In the genomic region with DNA sequence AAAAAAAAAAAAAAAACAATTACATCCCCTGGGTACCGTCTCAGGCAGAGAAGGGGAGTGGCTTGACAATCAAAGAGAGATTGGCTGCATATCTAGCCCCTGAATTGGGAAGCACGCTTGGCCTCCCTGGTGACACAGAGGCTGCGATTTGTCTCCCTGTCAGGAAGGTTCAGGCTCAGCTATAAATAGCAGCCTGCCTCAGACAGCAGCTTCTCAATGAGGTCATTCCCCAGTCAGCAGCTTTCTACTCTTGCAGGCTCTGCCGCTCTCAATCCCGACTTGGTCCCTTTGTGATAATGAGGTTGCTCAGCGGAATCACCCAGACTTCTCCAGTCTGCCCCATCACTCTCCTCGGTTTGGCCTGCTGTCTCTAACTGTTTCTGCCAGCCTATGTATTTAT, we compare ENCODE assay signal across 10 mouse cellular contexts. TPM values are rescaled to one million over a fixed set of nuclear protein-coding genes. Genes with fewer than 3 reads are reported as not detected.
DNase-seq lines count a peak whose midpoint lies in the region; ATAC-seq and TF ChIP-seq lines count a peak whose summit lies in the region.
"Had no signal": no experiment of that assay in that cellular context is flagged by ENCODE, and none has a peak within 500 bp of the region (broad histone marks: within the 10 kb centered on the region; RNA-seq: fewer than 3 reads in every experiment).

No protein-coding gene starts in this region.

- H3K36me3 ChIP-seq in intestine, embryonic 14.5 days (ENCODE audit: control insufficient read depth, insufficient read depth, low read length) = no peaks in the 10 kb centered on the region
- no peaks in the 10 kb centered on the region for H3K36me3 ChIP-seq in intestine, postnatal 0 days (ENCODE audit: control insufficient read depth, insufficient read depth)
- H3K36me3 ChIP-seq in liver, embryonic 11.5 days (ENCODE audit: control insufficient read depth, insufficient read depth, low read length) = no peaks in the 10 kb centered on the region
- H3K36me3 ChIP-seq: embryonic facial prominence, embryonic 13.5 days; limb, embryonic 15.5 days had no signal

- intact Hi-C loops in heart, postnatal 14 days (cut with DNase I) = no loop called here

- no peak overlapping the region for H3K9ac ChIP-seq in intestine, embryonic 14.5 days (ENCODE audit: low read length)
- no peak overlapping the region for H3K9ac ChIP-seq in intestine, postnatal 0 days (ENCODE audit: low read depth, low read length)
- H3K9ac ChIP-seq in liver, embryonic 11.5 days (ENCODE audit: low read depth, low read length) = no peak overlapping the region
- H3K9ac ChIP-seq: embryonic facial prominence, embryonic 13.5 days; limb, embryonic 15.5 days had no signal

- H3K4me1 ChIP-seq in intestine, embryonic 14.5 days (replicated peaks; ENCODE audit: control insufficient read depth, insufficient read depth, low read length) = peaks cover 9% of the 10 kb centered on the region
- no peaks in the 10 kb centered on the region for H3K4me1 ChIP-seq in intestine, postnatal 0 days (replicated peaks; ENCODE audit: control insufficient read depth, insufficient read depth, low read length)
- H3K4me1 ChIP-seq in liver, embryonic 11.5 days (replicated peaks; ENCODE audit: control insufficient read depth, insufficient read depth, low read length) = no peaks in the 10 kb centered on the region; the same call in 1 of the 2 replicates

- TF ChIP-seq CTCF in intestine, postnatal 0 days (IDR thresholded peaks at IDR 0.05; ENCODE audit: low read depth) = no peak

- 0 out of 2 replicates have a peak overlapping the region, but pooled peaks have one; percentile 17 for H3K27ac ChIP-seq in intestine, embryonic 14.5 days (ENCODE audit: low read depth)
- H3K27ac ChIP-seq in intestine, postnatal 0 days (ENCODE audit: low read depth, low read length) = no peak overlapping the region
- H3K27ac ChIP-seq in liver, embryonic 11.5 days (ENCODE audit: low read depth, low read length) = no peak overlapping the region
- H3K27ac ChIP-seq: embryonic facial prominence, embryonic 13.5 days; limb, embryonic 15.5 days had no signal

- no peaks in the 10 kb centered on the region for H3K9me3 ChIP-seq in intestine, embryonic 14.5 days (ENCODE audit: control insufficient read depth, low read length)
- H3K9me3 ChIP-seq in intestine, postnatal 0 days (ENCODE audit: control insufficient read depth) = no peaks in the 10 kb centered on the region
- H3K9me3 ChIP-seq in liver, embryonic 11.5 days (ENCODE audit: control insufficient read depth, low read length) = no peaks in the 10 kb centered on the region
- H3K9me3 ChIP-seq: embryonic facial prominence, embryonic 13.5 days; limb, embryonic 15.5 days had no signal

- no peak overlapping the region for H3K4me3 ChIP-seq in intestine, embryonic 14.5 days (ENCODE audit: low read depth, low read length)
- no peak overlapping the region for H3K4me3 ChIP-seq in intestine, postnatal 0 days (ENCODE audit: low read depth, low read length)
- H3K4me3 ChIP-seq in liver, embryonic 11.5 days (ENCODE audit: low read depth, low read length) = no peak overlapping the region
- H3K4me3 ChIP-seq: embryonic facial prominence, embryonic 13.5 days; limb, embryonic 15.5 days had no signal

- no peaks in the 10 kb centered on the region for H3K27me3 ChIP-seq in intestine, embryonic 14.5 days (replicated peaks; ENCODE audit: control insufficient read depth, insufficient read depth, low read length)
- H3K27me3 ChIP-seq in intestine, postnatal 0 days (replicated peaks; ENCODE audit: control insufficient read depth, insufficient read depth, low read length) = no peaks in the 10 kb centered on the region
- H3K27me3 ChIP-seq in liver, embryonic 11.5 days (replicated peaks; ENCODE audit: control insufficient read depth, insufficient read depth, low read length) = peaks cover 4% of the 10 kb centered on the region; the same call in 1 of the 2 replicates

- WGBS in intestine, embryonic 14.5 days = 8% methylated on average over 7 of the region's 7 CpGs
- WGBS in intestine, postnatal 0 days = 14% methylated on average over 7 of the region's 7 CpGs
- 13% methylated on average over 7 of the region's 7 CpGs for WGBS in liver, embryonic 11.5 days

- DNase-seq in intestine, embryonic 14.5 days (ENCODE audit: low spot score) = peak; percentile 61
- DNase-seq in NIH3T3 (ENCODE audit: low read depth) = peak; percentile 74
- peak; percentile 78 for DNase-seq in embryo, embryonic 10 days (ENCODE audit: low spot score)
- DNase-seq in heart, postnatal 14 days = peak; percentile 44 to 66
- DNase-seq in neural tube, embryonic 10.5 days (ENCODE audit: extremely low spot score, low spot score) = peak; percentile 40
- DNase-seq in liver, embryonic 11.5 days (ENCODE audit: low spot score) = no peak

- H3K4me2 ChIP-seq in intestine, embryonic 14.5 days (ENCODE audit: low read length) = peak overlapping the region; percentile 7; the same call in 1 of the 2 replicates
- H3K4me2 ChIP-seq in intestine, postnatal 0 days (replicated peaks; ENCODE audit: low read depth) = no peak overlapping the region
- no peak overlapping the region for H3K4me2 ChIP-seq in liver, embryonic 11.5 days
- H3K4me2 ChIP-seq: embryonic facial prominence, embryonic 13.5 days; limb, embryonic 15.5 days had no signal

- peak; percentile 48; the same call in 1 of the 2 replicates for ATAC-seq in intestine, embryonic 14.5 days (replicated peaks; ENCODE audit: low FRiP score, low TSS enrichment, low read depth)
- no peak for ATAC-seq in intestine, postnatal 0 days
- no peak for ATAC-seq in erythroblast, adult 5-6 weeks (replicated peaks; ENCODE audit: low FRiP score, poor library complexity, severe bottlenecking)
- no peak for ATAC-seq in liver, embryonic 11.5 days (replicated peaks; ENCODE audit: low FRiP score)

RNA-seq across cellular contexts. Expression of gene Trim67, which starts 12.7 kb away (rescaled TPM):
- 0.78 and 1.2 TPM in 2 replicates for polyA plus RNA-seq in intestine, embryonic 14.5 days (2014; fragmentation: Nextera tagmentation; extraction: Ambion mirVana)
- polyA plus RNA-seq in intestine, postnatal 0 days (2015; fragmentation: Nextera tagmentation; extraction: Ambion mirVana) = 0.23 and 0.29 TPM in 2 replicates
- under 1 TPM; 0.37 to 0.84 TPM for total RNA-seq in heart, postnatal 14 days (2021)
- total RNA-seq in erythroblast, adult 5-6 weeks (2015; ENCODE audit: low replicate concordance) = not detected in 2 replicates
- not detected in 2 replicates for total RNA-seq in erythroblast, adult 5-6 weeks (2017; ENCODE audit: low replicate concordance)
- 0.05 TPM in 1 of 2 replicates, not detected in the other for polyA plus RNA-seq in liver, embryonic 11.5 days (2014; fragmentation: Nextera tagmentation; extraction: Ambion mirVana)

RNA-seq across cellular contexts. Expression of gene Fam89a, which starts 28.6 kb away (rescaled TPM):
- 6.5 and 6.9 TPM in 2 replicates for polyA plus RNA-seq in intestine, embryonic 14.5 days (2014; fragmentation: Nextera tagmentation; extraction: Ambion mirVana)
- 1.9 and 2.3 TPM in 2 replicates for polyA plus RNA-seq in intestine, postnatal 0 days (2015; fragmentation: Nextera tagmentation; extraction: Ambion mirVana)
- total RNA-seq in heart, postnatal 14 days (2021) = 1 to 10 TPM; 1.8 to 1.9 TPM
- total RNA-seq in erythroblast, adult 5-6 weeks (2015; ENCODE audit: low replicate concordance) = 1.3 TPM in 1 of 2 replicates, not detected in the other
- total RNA-seq in erythroblast, adult 5-6 weeks (2017; ENCODE audit: low replicate concordance) = not detected in 2 replicates
- 3.6 and 3.8 TPM in 2 replicates for polyA plus RNA-seq in liver, embryonic 11.5 days (2014; fragmentation: Nextera tagmentation; extraction: Ambion mirVana)

RNA-seq across cellular contexts. Expression of gene Arv1, which starts 58.3 kb away (rescaled TPM):
- polyA plus RNA-seq in intestine, embryonic 14.5 days (2014; fragmentation: Nextera tagmentation; extraction: Ambion mirVana) = 24.1 and 25.7 TPM in 2 replicates
- polyA plus RNA-seq in intestine, postnatal 0 days (2015; fragmentation: Nextera tagmentation; extraction: Ambion mirVana) = 13.3 and 14.8 TPM in 2 replicates
- 1 to 10 TPM; 5.4 TPM for total RNA-seq in heart, postnatal 14 days (2021)
- total RNA-seq in erythroblast, adult 5-6 weeks (2015; ENCODE audit: low replicate concordance) = 2.5 TPM in 1 of 2 replicates, not detected in the other
- total RNA-seq in erythroblast, adult 5-6 weeks (2017; ENCODE audit: low replicate concordance) = 1.1 TPM in 1 of 2 replicates, not detected in the other
- polyA plus RNA-seq in liver, embryonic 11.5 days (2014; fragmentation: Nextera tagmentation; extraction: Ambion mirVana) = 17.9 and 23.3 TPM in 2 replicates

RNA-seq across cellular contexts. Expression of gene Ttc13, which starts 58.5 kb away (rescaled TPM):
- 45.9 and 50.0 TPM in 2 replicates for polyA plus RNA-seq in intestine, embryonic 14.5 days (2014; fragmentation: Nextera tagmentation; extraction: Ambion mirVana)
- 19.0 and 20.2 TPM in 2 replicates for polyA plus RNA-seq in intestine, postnatal 0 days (2015; fragmentation: Nextera tagmentation; extraction: Ambion mirVana)
- total RNA-seq in heart, postnatal 14 days (2021) = 10 to 100 TPM; 19.3 to 19.9 TPM
- total RNA-seq in erythroblast, adult 5-6 weeks (2015; ENCODE audit: low replicate concordance) = 13.1 and 15.3 TPM in 2 replicates
- 8.8 and 18.3 TPM in 2 replicates for total RNA-seq in erythroblast, adult 5-6 weeks (2017; ENCODE audit: low replicate concordance)
- polyA plus RNA-seq in liver, embryonic 11.5 days (2014; fragmentation: Nextera tagmentation; extraction: Ambion mirVana) = 49.8 and 51.9 TPM in 2 replicates
